Mouse (Mus musculus) retina, adult 2 months (tissue): ENCODE data around the gene Lin54.
A peak's percentile ranks its signal among the peaks of the same experiment; 100 is the strongest.

Source experiments
- DNase-seq: peaks from one replicate; pipeline ENCODE4 v3.0.0-alpha.2; 2012; ENCODE audit warnings: low read depth, low spot score

Gene Lin54

DNA sequence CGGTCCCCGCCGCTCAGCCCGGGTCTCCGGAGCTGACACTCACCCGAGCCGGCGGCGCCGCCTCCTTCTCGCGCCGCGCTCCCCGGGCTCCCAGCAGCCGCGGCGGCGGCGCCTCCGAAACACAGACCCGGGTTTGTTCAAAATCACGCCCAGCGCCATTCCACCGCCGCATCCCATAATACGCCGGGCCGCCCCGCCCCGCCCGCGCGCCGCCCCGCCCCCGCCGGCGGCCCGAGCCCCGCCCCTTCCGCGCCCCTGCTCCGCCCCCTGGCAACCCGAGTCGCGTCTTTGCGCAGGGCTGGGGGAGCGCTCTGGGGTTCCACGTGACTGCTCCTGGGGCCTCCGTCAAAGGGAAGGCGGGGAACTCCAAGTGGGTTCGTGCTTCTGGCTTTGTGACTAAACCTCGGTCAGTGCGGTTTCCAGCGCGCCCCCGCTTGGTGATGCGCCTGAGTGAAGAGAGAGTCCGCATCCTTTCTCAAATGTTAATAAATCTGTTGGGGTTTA, at the start of gene Lin54:
Lin54 (minus strand) TSS at position 182 of the 504 bp plus-strand sequence.
- peak; percentile 71 for DNase-seq

DNA sequence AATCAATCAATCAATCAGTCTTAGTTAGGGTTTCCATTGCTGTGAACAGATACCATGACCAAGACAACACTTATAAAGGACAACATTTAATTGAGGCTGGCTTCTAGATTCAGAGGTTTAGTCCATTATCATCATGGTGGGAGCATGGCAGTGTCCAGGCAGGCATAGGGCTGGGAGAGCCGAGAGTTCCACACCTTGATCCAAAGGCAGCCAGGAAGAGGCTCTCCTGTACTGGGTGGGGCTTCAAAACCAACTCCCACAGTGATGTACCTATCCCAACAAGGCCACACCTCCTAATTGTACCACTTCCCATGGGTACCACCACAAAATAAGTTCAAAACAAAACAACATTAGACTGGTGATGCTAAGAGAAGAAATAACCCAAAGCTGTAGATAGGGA, 49.7 kb upstream of the Lin54 start:
- no peak for DNase-seq

DNA sequence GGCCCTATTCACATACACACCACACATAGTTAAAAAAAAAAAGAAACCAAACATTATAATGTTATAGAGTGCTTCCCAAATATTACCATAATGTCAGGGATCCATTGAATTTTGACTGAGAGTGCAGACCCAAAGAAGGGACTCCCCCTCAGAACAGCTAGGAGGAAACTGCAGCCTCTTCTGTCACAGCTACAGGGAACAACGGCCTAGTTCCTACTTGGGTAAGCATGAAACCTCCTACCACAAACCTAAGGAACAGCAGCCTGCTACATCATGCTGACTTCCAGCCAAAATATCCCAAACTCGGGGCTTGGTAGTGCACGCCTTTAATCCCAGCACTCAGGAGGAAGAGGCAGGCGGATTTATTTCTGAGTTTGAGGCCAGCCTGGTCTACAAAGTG, 48.9 kb upstream of the Lin54 start:
- DNase-seq: no peak

DNA sequence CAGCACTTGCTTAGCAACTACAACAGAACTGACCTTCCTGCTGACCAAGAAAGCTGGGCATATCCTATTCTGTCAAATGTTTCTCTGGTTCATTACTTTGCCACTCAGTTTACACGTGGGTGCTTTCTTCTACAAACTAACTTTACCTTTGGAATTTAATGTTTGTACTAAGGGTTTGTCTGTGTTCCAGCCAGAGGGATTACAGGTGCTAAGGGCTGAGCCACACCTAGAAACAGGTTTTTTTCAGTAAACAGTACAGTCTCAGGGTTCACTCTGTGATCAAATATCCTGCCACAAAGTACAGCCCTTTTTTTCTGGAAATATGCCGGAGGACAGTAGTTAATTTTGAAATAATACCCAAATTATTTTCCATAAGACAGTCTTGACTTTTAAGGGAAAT, 47.8 kb upstream of the Lin54 start:
- no peak for DNase-seq

DNA sequence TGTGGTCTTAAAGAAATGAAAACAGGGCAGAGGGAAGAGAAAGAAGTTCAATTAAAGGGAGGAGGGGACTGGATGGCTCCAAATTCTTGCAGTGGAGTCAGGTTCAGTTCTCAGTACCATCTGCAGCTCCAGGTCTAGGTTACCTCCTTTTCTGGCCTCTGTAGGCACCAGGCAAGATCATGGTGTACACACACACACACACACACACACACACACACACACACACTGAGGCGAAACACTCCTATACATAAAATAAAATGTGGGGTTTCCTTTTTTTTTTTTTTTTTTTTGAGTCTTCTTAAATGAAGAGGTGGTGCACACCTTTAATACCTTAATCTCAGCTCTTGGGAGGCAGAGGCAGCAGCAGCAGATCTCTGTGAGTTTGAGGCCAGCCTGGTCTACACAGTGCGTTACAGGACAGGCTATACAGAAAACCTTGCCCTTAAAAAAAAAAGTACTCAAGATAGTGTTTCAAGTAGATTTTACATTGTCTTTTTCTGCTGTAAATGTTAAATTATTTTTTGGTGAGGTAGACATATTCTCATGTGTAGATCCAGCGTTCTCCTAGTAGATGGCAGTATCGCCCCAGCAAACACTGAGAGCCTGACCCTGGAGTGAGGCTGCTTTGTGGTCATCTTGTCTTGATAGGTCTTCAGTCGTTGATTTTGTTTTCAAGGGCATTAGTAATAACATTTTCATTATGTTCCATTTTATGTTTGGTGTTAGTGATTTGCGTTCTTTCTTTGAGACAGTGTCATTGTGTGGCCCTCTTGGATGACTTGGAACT, 46.0 kb upstream of the Lin54 start:
- DNase-seq: no peak

DNA sequence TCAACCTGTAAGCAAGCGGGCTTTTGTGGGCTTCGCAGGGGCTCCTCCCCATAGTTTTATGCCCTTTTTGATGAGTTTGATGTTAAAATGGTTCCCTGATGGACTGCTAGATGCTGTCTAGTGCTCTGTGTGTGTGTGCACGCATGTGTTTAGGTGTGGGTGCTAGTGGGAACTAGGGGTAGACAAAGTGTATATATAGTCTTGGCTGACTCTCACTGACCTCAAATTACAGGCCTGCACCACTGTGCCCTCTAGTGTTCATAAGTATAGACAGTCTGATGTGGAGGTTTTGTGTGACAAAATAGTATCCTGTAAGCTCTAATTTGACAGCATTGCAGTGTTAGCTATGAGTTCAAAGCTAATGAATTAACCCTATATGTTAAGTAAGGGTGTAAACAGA, 36.2 kb upstream of the Lin54 start:
- no peak for DNase-seq

DNA sequence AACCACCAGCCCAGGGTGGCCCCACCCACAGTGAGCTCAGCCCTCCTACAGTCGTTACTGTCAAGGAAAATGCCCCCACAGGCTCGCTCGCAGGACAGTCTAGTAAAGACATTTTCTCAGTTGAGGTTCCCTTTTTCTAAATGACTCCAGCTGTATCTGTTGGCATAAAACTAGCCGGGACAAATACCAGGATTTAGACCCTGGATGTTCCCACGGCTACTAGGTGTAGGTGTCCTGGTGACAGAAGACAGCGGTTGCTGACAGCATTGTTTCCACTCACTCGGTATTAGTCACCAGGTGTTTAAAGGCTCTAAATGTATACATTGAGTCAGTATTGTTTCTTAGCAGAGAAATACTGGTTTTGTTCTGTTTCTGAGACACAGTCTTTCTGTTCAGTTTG, 35.4 kb upstream of the Lin54 start:
- DNase-seq: no peak

DNA sequence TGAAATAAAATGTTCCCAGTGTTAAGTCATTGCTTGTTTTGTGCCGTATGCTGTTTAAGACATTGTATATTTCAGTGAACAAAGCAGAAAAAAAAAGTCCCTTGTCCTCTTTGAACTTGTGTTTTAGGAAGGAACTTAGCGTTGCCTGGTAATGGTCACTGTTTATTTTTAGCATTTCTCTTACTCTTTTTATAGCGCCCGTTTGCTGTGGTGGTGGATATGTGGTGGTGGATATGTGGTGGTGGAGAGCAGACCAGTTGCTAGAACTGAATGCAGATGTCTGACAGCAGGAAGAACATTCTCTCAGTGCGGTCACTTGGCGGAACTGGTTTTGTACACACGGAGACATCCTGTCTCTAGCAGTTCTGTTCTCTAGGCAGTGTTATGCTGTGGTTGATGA, 25.7 kb upstream of the Lin54 start:
- DNase-seq: no peak

DNA sequence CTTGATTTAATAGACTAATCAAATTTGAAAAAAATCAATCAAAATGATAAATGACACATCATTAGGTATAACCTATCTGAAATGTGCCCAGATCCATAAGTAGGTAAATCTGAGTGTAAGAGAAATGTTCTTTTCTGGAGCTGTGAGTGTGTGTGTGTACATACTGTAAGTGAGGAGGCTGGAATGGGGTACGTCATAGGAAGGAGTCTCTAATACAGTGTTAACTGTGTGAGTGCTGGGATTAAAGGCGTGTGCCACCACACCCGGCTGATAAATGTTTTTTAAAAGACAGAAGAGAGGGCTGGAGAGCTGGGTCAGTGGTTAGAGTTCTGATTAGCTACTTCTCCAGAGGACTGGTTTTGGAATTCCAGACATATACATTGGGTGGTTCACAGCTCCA, 25.2 kb upstream of the Lin54 start:
- no peak for DNase-seq

DNA sequence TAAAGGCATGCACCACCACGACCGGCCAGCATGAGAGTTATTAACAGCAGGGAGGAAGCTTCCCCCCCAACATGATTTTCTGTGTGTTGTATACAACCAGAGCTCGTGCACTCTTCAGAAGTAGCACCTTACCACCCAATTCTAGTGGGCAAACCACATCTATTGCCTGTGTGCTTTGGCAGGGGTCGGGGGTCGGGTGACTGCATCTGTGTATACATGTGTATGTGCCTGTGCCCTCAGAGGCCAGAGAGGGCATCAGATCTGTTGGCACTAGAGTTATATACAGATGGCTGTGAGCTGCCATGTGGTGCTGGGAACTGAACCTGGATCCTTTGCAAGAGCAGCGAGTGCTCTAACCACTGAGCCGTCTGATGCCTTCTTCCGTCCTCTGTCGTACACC, 24.5 kb upstream of the Lin54 start:
- no peak for DNase-seq

DNA sequence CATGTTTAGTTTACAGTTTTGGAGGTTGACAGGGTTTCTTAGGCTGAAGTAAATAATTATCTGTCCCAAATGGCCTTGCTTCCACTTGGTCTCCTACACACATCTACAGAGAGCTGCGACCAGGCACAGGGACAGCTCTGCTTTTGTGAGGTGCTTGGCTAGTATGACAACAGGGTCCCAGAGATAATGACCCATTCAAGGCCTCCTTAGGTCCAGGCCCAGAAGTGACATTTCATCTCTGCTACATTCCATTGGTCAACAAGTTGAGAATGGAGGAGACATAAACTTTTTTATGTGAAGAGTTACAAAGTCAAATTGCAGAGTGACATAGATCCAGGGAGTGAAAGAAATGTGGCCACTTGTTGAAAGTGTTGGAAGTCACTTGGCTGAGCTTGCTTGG, 22.9 kb upstream of the Lin54 start:
- no peak for DNase-seq

DNA sequence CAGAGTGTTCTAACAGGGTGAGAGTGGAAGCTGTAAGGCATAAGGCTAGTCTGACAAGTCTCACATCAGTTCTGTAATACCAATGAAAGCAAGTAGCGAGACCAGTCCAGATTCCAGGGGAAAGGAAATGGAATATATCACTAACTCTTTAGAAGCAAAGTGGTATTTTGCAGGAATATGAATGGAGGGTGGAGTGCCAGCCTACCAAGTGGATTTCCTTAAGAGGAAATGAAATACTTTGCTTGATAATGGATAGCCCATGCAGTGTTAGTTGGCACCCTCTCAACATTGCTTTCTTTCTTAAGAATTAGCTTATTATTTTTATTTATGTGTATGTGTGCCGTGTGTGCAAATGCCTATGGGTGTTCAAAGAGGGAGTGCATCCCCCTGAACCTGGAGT, 19.8 kb upstream of the Lin54 start:
- no peak for DNase-seq

DNA sequence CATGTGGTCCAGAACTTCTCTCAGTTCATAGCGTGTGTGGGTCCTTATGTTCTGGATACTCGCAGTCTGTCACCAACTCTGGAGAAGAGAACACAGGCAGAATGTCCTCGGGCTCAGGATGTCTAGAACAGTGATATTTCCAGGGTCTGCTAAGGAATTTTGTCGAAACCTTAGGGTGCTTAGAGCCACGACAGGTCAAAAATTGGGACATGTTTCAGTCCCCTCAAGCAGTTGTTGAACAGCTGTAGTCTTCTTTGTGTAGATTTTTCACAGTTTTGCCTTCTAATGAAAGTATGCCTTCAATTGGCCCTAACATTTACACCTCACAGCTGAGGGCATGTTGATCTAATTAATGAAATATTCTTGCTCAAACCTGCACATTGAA, 18.6 kb upstream of the Lin54 start:
- DNase-seq: no peak

DNA sequence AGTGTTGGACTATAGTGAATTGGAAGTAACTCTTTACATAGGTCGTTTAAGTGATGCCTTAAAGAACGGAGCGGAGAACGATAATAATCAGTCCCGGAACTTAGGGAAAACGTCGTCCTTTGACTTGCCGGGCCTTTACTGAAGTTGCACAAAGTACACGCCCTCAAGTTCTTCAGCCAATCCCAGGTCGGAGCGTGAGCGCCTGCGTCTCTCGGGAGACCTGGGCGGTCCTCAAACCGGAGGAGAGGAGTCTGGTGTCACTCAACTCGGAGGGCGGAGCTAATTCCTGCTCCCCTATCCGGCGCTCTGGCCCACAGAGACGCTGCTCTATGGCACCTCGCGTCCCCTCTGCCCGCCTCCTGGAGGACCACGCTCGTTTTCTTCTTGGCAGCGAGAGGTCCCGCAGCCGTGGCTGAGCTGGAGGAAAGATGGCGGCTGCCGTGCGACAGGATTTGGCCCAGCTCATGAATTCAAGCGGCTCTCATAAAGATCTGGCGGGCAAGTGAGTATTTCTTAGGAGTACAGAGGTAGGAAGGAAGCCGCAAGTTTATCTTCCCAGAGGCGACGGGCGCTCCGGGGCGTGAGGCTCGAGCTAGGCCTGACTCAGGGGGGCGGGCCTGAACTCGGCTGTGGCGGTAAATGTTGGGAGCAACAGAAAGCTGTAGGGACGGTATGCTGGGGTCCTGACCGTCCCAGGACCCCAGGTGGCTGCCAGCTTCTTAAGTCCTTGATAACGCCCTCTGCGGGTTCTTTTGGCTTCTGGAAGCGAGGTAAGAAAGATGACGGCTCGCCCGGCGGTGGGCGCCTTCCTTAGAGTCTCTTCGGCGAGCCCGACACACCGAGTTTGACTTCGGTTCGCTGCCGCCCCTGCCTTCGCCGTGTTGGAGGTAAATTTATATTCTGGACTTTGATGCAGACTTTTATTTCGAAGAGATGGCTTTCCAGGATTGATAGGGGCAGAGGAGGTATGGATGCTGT, 17.9 kb upstream of the Lin54 start, which contains the start of gene Cops4:
Cops4 (plus strand) TSS at position 261 of the 978 bp plus-strand sequence.
- DNase-seq: peak; percentile 99

DNA sequence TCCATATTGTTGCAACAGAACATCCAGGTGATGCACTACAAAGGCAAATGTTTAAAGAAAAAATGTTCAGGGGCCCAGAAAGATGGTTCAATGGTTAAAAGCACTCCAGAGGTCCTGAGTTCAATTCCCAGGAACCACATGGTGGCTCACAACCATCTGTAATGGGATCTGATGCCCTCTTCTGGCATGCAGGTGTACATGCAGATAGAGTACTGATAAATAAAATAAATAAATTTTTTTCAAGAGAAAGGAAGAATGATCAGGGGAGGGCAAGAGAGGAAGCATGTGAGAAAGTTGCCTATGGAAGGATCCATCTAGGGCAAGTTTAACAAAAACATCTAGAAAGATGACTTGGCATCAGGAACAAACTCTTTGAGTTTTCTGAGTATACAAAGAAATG, 12.1 kb upstream of the Lin54 start:
- no peak for DNase-seq

DNA sequence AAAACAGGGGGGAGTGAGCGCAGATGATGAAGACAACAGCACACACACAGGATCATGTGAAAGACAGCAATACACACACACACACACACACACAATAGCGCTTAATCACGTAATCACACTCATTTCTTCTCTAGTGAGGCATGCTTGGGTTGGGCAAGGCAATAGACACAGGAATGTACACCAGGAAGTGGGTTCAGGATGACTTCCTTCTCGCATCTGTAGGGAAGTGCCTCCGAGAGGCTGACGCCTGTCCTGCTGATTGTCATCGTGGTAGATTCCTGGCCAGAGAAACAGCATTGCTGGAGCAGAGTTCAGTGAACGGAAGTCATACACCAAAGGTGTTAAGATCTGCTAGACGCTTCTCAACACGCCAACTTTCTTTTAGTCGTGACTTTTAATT, 8.8 kb upstream of the Lin54 start:
- DNase-seq: no peak

DNA sequence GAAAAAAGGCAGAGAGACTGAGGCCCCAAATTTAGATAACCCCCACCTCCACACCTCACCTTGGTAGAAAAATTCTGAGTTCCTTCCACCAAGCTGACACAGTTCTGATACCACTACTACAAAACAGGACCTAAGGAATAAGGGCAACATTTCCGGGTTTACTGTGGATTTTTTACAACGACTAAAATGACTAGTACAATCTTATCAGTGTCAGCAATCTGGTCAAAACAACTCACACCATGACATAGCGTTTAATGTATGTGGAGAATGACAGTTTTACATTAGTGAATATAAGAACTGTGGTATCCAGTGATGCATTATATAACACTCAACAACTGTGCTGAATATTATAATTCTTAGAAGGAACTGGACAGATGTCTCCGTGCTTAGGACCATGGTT, 828 bp upstream of the Lin54 start:
- no peak for DNase-seq

DNA sequence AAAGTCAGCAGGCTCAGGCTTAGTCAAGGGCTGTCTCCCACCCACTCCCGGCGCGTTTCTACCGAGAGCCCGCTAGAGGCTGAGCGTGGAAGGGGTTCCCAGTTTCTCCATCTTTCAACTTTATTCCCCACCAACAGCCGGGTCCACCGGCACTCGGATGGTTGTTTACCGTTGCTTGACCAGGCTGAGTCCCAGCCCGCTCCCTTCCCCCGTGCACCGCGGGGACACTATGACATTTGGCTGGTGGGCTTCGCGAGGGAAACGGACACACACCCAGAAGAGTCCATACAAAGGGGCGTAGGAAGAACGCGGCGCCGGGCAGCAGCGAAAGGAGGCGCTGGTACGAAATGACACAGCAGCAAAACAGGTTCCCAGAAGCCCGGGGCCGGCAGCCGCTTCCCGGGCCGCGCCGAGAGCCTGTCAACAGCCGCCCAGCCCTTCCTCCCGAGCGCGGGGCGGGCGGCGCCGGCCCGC, 571 bp downstream of the Lin54 start:
- no peak for DNase-seq

DNA sequence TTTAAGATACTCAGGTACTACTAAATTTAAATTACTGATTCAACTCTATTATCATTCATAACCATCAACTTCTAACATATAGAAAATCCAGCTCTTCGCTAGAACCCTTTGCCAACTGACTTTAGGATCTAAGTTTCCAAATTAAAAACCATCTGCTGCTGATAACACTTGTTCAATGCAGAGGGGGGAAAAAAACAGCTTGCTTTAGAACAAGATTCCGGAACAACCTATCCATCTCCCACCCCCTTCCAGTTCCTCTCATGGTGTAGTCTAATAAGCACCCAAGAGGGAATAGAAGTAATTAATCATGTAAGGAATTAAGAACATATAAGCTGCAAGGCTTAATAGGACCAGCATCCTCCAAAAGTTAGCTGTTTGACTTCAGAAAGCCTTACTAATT, 1.2 kb downstream of the Lin54 start:
- DNase-seq: no peak

DNA sequence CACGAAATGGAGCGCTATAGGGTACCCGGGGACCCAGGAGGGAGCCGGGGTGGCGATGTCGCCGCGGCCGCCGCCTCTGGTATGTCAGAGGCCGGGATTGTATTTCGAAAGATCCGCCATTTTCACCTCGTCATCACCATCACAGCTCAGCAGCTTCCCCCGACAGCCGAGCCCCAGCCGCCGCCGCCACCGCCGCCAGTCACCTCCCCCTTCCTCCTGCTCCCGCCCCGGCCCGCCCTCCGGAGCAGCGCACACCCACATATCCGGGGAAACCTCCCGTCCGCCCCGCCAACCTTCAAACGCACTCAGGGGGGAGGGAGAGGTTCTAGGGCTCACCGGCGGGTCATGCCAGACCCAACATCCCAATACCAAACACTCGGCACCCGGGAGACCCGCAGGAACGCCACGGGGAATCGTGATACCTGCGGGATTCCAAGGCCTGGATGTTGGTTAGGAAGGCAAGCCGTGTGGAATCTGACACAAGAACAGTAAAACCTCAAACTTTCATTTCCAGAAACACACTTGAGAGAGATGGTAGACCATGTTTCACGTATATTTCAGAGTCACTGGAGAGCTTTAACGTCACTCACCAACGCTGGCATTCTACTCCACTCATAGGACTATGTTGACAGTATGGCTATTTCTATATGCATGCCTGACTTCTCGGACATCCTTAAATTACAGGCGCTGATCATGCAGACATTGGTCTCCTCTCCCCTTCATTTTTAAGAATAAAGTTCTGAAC, 1.8 kb downstream of the Lin54 start:
- DNase-seq: no peak

DNA sequence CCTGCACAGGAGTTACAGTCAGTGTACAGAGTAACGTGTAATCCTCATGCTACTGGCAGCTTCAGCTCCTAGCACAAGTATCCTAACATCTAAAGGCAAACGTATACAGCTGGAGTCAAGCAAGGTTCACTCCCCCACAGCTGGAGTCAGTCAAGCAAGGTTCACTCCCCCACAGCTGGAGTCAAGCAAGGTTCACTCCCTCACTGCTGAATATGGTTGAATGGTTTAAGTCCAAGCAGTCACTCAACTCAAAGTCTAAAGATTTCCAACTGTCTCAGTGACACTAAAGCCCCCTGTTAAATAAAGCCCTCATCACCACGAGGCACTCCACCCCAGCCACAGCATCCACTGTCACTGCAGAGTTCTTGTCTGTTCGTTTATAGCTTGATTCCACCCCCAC, 8.7 kb downstream of the Lin54 start:
- no peak for DNase-seq

DNA sequence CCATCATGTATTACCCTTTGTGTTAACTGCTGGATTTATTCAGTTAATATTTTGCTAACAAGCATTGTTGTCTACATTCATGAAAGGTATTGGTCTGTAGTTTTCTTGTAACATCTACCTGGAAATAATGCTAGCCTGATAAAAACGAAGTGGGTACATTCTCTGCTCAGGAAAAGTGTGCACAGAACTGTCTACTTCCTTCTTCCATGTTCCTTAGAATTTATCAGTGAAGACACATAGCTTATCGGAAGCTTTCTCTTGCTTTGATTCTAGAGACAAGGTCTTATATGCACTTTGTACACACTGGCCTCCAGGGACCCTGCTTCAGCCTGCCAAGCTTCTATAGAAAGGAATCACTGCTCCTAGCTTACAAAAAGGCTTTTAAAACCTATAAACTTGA, 11.1 kb downstream of the Lin54 start:
- no peak for DNase-seq
